Mouse (Mus musculus) liver, embryonic 14.5 days (tissue): ENCODE data around the gene Rasl11a. TPM values are rescaled to one million over a fixed set of nuclear protein-coding genes. Genes with fewer than 3 reads are reported as not detected.

Experiments used
- ATAC-seq: fragments of 200-750 bp; cut with Nextera tagmentation; 2 replicates; pipeline ENCODE4 v1.8.0; 2017; ENCODE audit warnings: moderate number of reproducible peaks, mild to moderate bottlenecking, moderate library complexity; ENCODE audit not compliant: insufficient read depth
- DNase-seq, 3 experiments: peaks; one replicate each; pipeline ENCODE4 v3.0.0-alpha.2; 2012 to 2013; ENCODE audit warnings: low read depth in 3 of 3, low spot score in 3 of 3
- H3K27ac ChIP-seq: fragments of 300-500 bp; sonication (generic); 2 replicates; pipeline ENCODE4 v1.5.1; 2014; ENCODE audit warnings: moderate library complexity, mild to moderate bottlenecking, control low read depth, inconsistent platforms
- H3K27me3 ChIP-seq: fragments of 300-500 bp; sonication (generic); 2 replicates; pipeline ENCODE4 v1.6.1; 2014; ENCODE audit warnings: mild to moderate bottlenecking, low read length, moderate library complexity; ENCODE audit not compliant: control insufficient read depth, insufficient read depth
- H3K36me3 ChIP-seq: fragments of 300-500 bp; sonication (generic); replicated peaks from 2 replicates; pipeline ENCODE4 v1.6.1; 2014; ENCODE audit warnings: low read depth; ENCODE audit not compliant: control insufficient read depth, insufficient read depth
- H3K4me1 ChIP-seq, 2 experiments: fragments of 200-500 bp in 1 of 2; fragments of 300-500 bp in 1 of 2; sonication (generic) in 1 of 2; replicated peaks; 2 replicates each; pipeline ENCODE4 v1.6.1; 2012 to 2014; ENCODE audit warnings: antibody characterized with exemption in 1 of 2, inconsistent platforms in 1 of 2, low read length in 1 of 2; ENCODE audit not compliant: control insufficient read depth in 2 of 2, insufficient read depth in 2 of 2
- H3K4me2 ChIP-seq: fragments of 300-500 bp; sonication (generic); 2 replicates; pipeline ENCODE4 v1.6.1; 2014; ENCODE audit warnings: low read depth, mild to moderate bottlenecking, control low read depth, moderate library complexity
- H3K4me3 ChIP-seq, 2 experiments: fragments of 200-500 bp in 1 of 2; fragments of 300-500 bp in 1 of 2; sonication (generic) in 1 of 2; 2 replicates each; pipeline ENCODE4 v1.5.1; 2012 to 2014; ENCODE audit warnings: low read depth in 2 of 2, low read length in 2 of 2, mild to moderate bottlenecking in 2 of 2, control low read depth in 1 of 2, inconsistent platforms in 1 of 2, moderate library complexity in 1 of 2; ENCODE audit not compliant: insufficient read depth in 1 of 2
- H3K9ac ChIP-seq: fragments of 300-500 bp; sonication (generic); replicated peaks from 2 replicates; pipeline ENCODE4 v1.6.1; 2014; ENCODE audit warnings: mild to moderate bottlenecking, control low read depth, moderate library complexity
- H3K9me3 ChIP-seq: fragments of 300-500 bp; sonication (generic); 2 replicates; pipeline ENCODE4 v1.6.1; 2016; ENCODE audit warnings: low read length, mixed read lengths; ENCODE audit not compliant: control insufficient read depth
- CTCF ChIP-seq: IDR thresholded peaks from 2 replicates; pipeline ENCODE4 v1.5.1; 2016; ENCODE audit warnings: antibody characterized with exemption, low read depth, control low read depth
- EP300 ChIP-seq: IDR thresholded peaks from 2 replicates; pipeline ENCODE4 v1.6.1; 2016; ENCODE audit warnings: antibody characterized with exemption, low read depth
- WGBS: fragments of 180-500 bp; shearing (Covaris S2); extraction: QIAGEN DNeasy Blood & Tissue Kit; methylation state at CpG from one replicate; pipeline ENCODE4 v1.1.7; 2014; ENCODE audit not compliant: insufficient replicate concordance; 5-methylcytosine and 5-hydroxymethylcytosine counted together
- polyA plus RNA-seq, 2 experiments: library from polyadenylated mRNA; depleted of rRNA in 1 of 2; stranded (reverse) in 1 of 2; unstranded in 1 of 2; fragments of >200 nt; fragmentation: Nextera tagmentation in 1 of 2; extraction: Ambion mirVana in 1 of 2; gene quantifications; 2 replicates each; pipeline versions ENCODE4 v1.2.1 to v1.2.3; 2012 to 2014

Rasl11a gene
- polyA plus RNA-seq, 2 experiments, result 0.94 TPM

- H3K4me3 ChIP-seq, result no peak overlapping the region
- no peaks in the 10 kb centered on the region for H3K27me3 ChIP-seq
- TF ChIP-seq CTCF (no peak), EP300 (no peak)
Measured at GRCm38 (mm10) chr5:146812866-146813265, 32.0 kb upstream of the Rasl11a start.

GRCm38 (mm10) chr5:146813421-146813820 lies 31.4 kb upstream of the Rasl11a start:
- no peak overlapping the region for H3K9ac ChIP-seq
- no peaks in the 10 kb centered on the region for H3K27me3 ChIP-seq
- H3K4me2 ChIP-seq, result no peak overlapping the region
- H3K4me1 ChIP-seq, result no peaks in the 10 kb centered on the region
- WGBS, result 68% methylated on average over 4 of the region's 4 CpGs
- no peak overlapping the region for H3K27ac ChIP-seq
- H3K9me3 ChIP-seq, result no peaks in the 10 kb centered on the region
- no peak for TF ChIP-seq EP300
- TF ChIP-seq CTCF, result peak; percentile 33; the same call in 1 of the 2 replicates
- no peak overlapping the region for H3K4me3 ChIP-seq
- no peak for DNase-seq
- no peaks in the 10 kb centered on the region for H3K36me3 ChIP-seq
- ATAC-seq, result no peak

More at GRCm38 (mm10) chr5:146812866-146813265, 32.0 kb upstream of the Rasl11a start:
- Histone ChIP-seq H3K4me1 (no peaks in the 10 kb centered on the region), H3K27ac (no peak overlapping the region), H3K9me3 (no peaks in the 10 kb centered on the region), H3K36me3 (no peaks in the 10 kb centered on the region), H3K4me2 (no peak overlapping the region), H3K9ac (no peak overlapping the region)
- DNase-seq, result no peak
- ATAC-seq, result no peak
- 83% methylated on average over 5 of the region's 5 CpGs for WGBS

DNA sequence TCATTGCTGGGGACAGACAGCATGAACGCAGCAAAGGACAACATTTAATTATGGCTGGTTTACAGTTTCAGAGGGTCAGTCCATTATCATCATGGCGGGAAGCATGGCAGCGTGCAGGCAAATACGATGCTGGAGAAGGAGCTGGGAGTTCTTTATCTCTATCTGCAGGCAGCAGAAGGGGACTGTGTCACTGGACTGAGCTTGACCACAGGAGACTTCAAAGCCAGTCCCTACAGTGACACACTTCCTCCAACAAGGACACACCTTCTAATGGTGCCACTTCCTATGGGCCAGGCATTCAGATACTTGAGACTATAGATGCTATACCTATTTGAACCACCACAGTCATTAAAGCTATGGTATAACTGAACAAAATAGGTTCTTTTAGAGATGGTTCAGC lies 29.5 kb upstream of the Rasl11a start:
- H3K4me2 ChIP-seq, result no peak overlapping the region
- no peaks in the 10 kb centered on the region for H3K36me3 ChIP-seq
- no peak overlapping the region for H3K9ac ChIP-seq
- DNase-seq, result no peak
- no peaks in the 10 kb centered on the region for H3K27me3 ChIP-seq
- no peak for ATAC-seq
- H3K9me3 ChIP-seq, result no peaks in the 10 kb centered on the region
- H3K4me1 ChIP-seq, result no peaks in the 10 kb centered on the region; a peak in 1 of 4 replicates
- H3K4me3 ChIP-seq, result no peak overlapping the region
- H3K27ac ChIP-seq, result no peak overlapping the region
- 25% methylated on average over 4 of the region's 4 CpGs for WGBS
- TF ChIP-seq EP300, result no peak
- no peak for TF ChIP-seq CTCF

DNA sequence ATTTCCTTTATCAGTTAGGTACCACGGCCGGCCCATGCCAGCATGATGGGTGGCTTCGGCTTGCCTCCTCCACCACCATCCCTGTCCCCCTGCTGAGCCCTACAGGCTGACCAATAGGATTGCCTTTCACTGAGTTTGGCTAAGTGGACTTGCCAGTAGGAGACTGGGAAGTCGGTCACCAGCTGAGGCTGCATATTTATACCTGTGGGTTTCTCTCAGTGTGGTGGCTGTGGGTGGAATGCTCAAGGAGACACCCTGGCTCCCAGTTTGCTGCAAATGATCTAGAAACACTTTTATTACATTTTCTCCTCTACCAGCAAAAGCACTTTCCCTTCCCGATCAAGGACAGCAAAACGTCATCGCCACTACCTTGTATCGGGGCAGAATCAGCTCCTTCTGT lies 27.3 kb upstream of the Rasl11a start:
- no peak overlapping the region for H3K27ac ChIP-seq
- no peak overlapping the region for H3K4me3 ChIP-seq
- H3K4me2 ChIP-seq, result no peak overlapping the region
- TF ChIP-seq EP300, result no peak
- no peak for TF ChIP-seq CTCF
- H3K36me3 ChIP-seq, result no peaks in the 10 kb centered on the region
- DNase-seq (no peak), ATAC-seq (no peak)
- H3K27me3 ChIP-seq, result no peaks in the 10 kb centered on the region
- no peaks in the 10 kb centered on the region for H3K9me3 ChIP-seq
- H3K9ac ChIP-seq, result no peak overlapping the region
- WGBS, result 76% methylated on average over 8 of the region's 8 CpGs
- H3K4me1 ChIP-seq, result no peaks in the 10 kb centered on the region; a peak in 1 of 4 replicates

DNA sequence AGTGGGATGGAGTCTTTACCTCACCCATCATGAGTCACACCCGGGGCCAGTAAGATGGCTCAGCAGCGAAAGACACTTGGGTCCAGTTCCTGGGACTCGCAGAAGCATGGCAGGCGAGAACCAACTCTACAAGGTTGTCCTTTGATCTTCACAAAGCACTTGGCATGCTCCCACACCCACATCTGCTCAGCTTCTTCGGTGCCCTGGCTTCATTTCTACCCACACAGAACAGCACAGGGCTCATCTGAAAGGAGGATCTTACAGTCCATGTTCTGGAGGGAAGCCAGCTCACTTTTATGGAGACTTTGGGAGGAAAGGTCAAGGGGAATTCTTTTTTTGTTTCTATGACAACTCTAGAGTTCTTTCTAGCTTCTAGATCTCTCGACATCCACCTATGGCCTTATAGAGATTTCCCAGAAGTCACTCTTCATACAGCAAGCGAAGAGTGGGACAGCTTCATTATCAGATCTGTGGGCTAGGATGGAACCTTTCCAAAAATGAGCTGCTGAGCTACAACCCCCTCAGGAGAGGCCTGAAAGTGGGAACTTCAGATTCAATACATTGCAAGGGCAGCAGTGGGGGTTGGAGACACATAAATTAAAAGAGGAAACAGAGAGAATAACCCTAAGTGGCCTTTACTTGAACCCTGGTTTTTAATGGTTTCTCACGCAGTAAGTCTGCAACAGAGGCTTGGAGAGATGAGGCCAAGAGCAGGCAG lies 25.8 kb upstream of the Rasl11a start:
- no peak for ATAC-seq

More for the DNA sequence above, 25.8 kb upstream of the Rasl11a start:
- 61% methylated on average over 8 of the region's 8 CpGs for WGBS
- TF ChIP-seq EP300 (no peak), CTCF (no peak)
- Histone ChIP-seq H3K27ac (no peak overlapping the region), H3K9me3 (no peaks in the 10 kb centered on the region), H3K27me3 (no peaks in the 10 kb centered on the region), H3K9ac (no peak overlapping the region), H3K4me2 (no peak overlapping the region), H3K36me3 (no peaks in the 10 kb centered on the region), H3K4me3 (no peak overlapping the region), H3K4me1 (no peaks in the 10 kb centered on the region; a peak in 1 of 4 replicates)
- no peak for DNase-seq
